Mouse (Mus musculus) heart, embryonic 10.5 days (tissue): ENCODE measurements around the gene Vps4b. TPM values are rescaled to one million over a fixed set of nuclear protein-coding genes. Genes with fewer than 3 reads are reported as not detected.

Source experiments
- DNase-seq: peaks from one replicate; pipeline ENCODE4 v3.0.0-alpha.2; 2017; ENCODE audit warnings: low spot score
- H3K27ac ChIP-seq: fragments of 300-500 bp; sonication (generic); 2 replicates; pipeline ENCODE4 v1.5.1; 2016; ENCODE audit warnings: mild to moderate bottlenecking
- H3K27me3 ChIP-seq: fragments of 300-500 bp; sonication (generic); 2 replicates; pipeline ENCODE4 v1.6.1; 2016; ENCODE audit warnings: mild to moderate bottlenecking; ENCODE audit not compliant: poor library complexity, insufficient read depth, severe bottlenecking
- H3K36me3 ChIP-seq: fragments of 300-500 bp; sonication (generic); 2 replicates; pipeline ENCODE4 v1.6.1; 2016; ENCODE audit warnings: mild to moderate bottlenecking, moderate library complexity
- H3K4me1 ChIP-seq: fragments of 300-500 bp; sonication (generic); 2 replicates; pipeline ENCODE4 v1.6.1; 2016; ENCODE audit warnings: mild to moderate bottlenecking
- H3K4me3 ChIP-seq: fragments of 300-500 bp; sonication (generic); 2 replicates; pipeline ENCODE4 v1.5.1; 2016; ENCODE audit warnings: mild to moderate bottlenecking, moderate library complexity
- H3K9me3 ChIP-seq: fragments of 300-500 bp; sonication (generic); 2 replicates; pipeline ENCODE4 v1.6.1; 2016; ENCODE audit warnings: mild to moderate bottlenecking, moderate library complexity
- WGBS: fragments of 180-500 bp; shearing (Covaris S2); methylation state at CpG from one replicate; pipeline ENCODE4 v1.1.7; 2016; 5-methylcytosine and 5-hydroxymethylcytosine counted together
- polyA plus RNA-seq: library from polyadenylated mRNA; unstranded; fragments of >200 nt; fragmentation: Nextera tagmentation; extraction: Ambion mirVana; gene quantifications from 2 replicates; pipeline ENCODE4 v1.2.1, GENCODE M21; 2016

The Vps4b gene
- polyA plus RNA-seq, 1 experiment from 2014 or later = 60.7 TPM

- H3K9me3 ChIP-seq = no peaks in the 10 kb centered on the region
- H3K4me3 ChIP-seq = no peak overlapping the region
- DNase-seq = no peak
- H3K4me1 ChIP-seq = no peaks in the 10 kb centered on the region
- H3K27ac ChIP-seq = no peak overlapping the region
- peaks cover 58% of the 10 kb centered on the region for H3K36me3 ChIP-seq
- H3K27me3 ChIP-seq = no peaks in the 10 kb centered on the region
Measured at GRCm38 (mm10) chr1:106768773-106769172, 27.8 kb downstream of the Vps4b start.

- Histone ChIP-seq H3K4me1 (no peaks in the 10 kb centered on the region), H3K36me3 (peaks cover 46% of the 10 kb centered on the region), H3K4me3 (no peak overlapping the region), H3K27me3 (no peaks in the 10 kb centered on the region), H3K9me3 (no peaks in the 10 kb centered on the region), H3K27ac (no peak overlapping the region)
- 91% methylated on average over 8 of the region's 8 CpGs for WGBS
- no peak for DNase-seq
Measured at GRCm38 (mm10) chr1:106765771-106766170, 30.8 kb downstream of the Vps4b start.

- no peaks in the 10 kb centered on the region for H3K9me3 ChIP-seq
- no peak overlapping the region for H3K27ac ChIP-seq
- H3K36me3 ChIP-seq = peaks cover 38% of the 10 kb centered on the region
- no peaks in the 10 kb centered on the region for H3K4me1 ChIP-seq
- WGBS = 90% methylated on average over 2 of the region's 2 CpGs
- no peak for DNase-seq
- H3K27me3 ChIP-seq = no peaks in the 10 kb centered on the region
- no peak overlapping the region for H3K4me3 ChIP-seq
Measured at GRCm38 (mm10) chr1:106764846-106765245, 31.7 kb downstream of the Vps4b start.

- H3K4me1 ChIP-seq = no peaks in the 10 kb centered on the region
- DNase-seq = no peak
- H3K4me3 ChIP-seq = no peak overlapping the region
- no peaks in the 10 kb centered on the region for H3K27me3 ChIP-seq
- H3K36me3 ChIP-seq = peaks cover 37% of the 10 kb centered on the region
- 90% methylated on average over 3 of the region's 3 CpGs for WGBS
- H3K9me3 ChIP-seq = no peaks in the 10 kb centered on the region
- no peak overlapping the region for H3K27ac ChIP-seq
Measured at GRCm38 (mm10) chr1:106764281-106764680, 32.2 kb downstream of the Vps4b start.

DNA sequence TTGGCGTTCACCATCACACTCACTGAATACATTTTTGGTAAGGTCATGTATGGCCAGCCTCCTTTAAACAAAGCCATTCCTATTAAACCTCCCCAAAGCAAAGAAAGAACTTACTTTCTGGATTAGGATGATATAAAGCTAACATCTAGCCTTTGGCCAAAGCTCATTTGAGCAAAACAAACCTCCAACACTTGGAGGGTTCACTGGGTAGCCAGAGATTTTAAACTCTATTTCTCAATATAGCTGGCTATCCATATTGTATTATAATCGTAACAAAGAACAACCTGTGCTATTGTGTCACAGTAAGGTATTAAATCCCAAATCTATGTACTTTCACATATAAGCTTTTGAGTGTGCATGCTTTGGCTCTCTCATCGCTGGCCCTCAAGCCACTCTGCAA lies 35.8 kb downstream of the Vps4b start:
- H3K27me3 ChIP-seq = no peaks in the 10 kb centered on the region
- H3K27ac ChIP-seq = no peak overlapping the region
- no peak overlapping the region for H3K4me3 ChIP-seq
- DNase-seq = no peak
- peaks cover 11% of the 10 kb centered on the region; the same call in 1 of the 2 replicates for H3K36me3 ChIP-seq
- H3K4me1 ChIP-seq = peaks cover 12% of the 10 kb centered on the region
- no peaks in the 10 kb centered on the region for H3K9me3 ChIP-seq
- WGBS = 86% methylated on average over 3 of the region's 3 CpGs

GRCm38 (mm10) chr1:106759572-106760435 lies 36.7 kb downstream of the Vps4b start, which contains the start of gene Kdsr:
Gene Kdsr, minus strand, starts transcription at chr1:106759727.
- Histone ChIP-seq H3K4me3 (peak within 1 kb of the TSS; percentile 75), H3K36me3 (peaks cover 11% of the 10 kb centered on the region), H3K9me3 (no peaks in the 10 kb centered on the region), H3K4me1 (peaks cover 12% of the 10 kb centered on the region), H3K27me3 (no peaks in the 10 kb centered on the region), H3K27ac (peak within 1 kb of the TSS; percentile 91)
- WGBS = 2% methylated on average over 51 of the region's 51 CpGs
- peak; percentile 98 for DNase-seq

- no peaks in the 10 kb centered on the region for H3K9me3 ChIP-seq
- peak overlapping the region; percentile 75 for H3K4me3 ChIP-seq
- WGBS = 4% methylated on average over 34 of the region's 34 CpGs
- H3K27me3 ChIP-seq = no peaks in the 10 kb centered on the region
- no peak for DNase-seq
- peak overlapping the region; percentile 91 for H3K27ac ChIP-seq
- peaks cover 12% of the 10 kb centered on the region for H3K4me1 ChIP-seq
- peaks cover 14% of the 10 kb centered on the region for H3K36me3 ChIP-seq
Measured at GRCm38 (mm10) chr1:106758734-106759571, 37.6 kb downstream of the Vps4b start.

DNA sequence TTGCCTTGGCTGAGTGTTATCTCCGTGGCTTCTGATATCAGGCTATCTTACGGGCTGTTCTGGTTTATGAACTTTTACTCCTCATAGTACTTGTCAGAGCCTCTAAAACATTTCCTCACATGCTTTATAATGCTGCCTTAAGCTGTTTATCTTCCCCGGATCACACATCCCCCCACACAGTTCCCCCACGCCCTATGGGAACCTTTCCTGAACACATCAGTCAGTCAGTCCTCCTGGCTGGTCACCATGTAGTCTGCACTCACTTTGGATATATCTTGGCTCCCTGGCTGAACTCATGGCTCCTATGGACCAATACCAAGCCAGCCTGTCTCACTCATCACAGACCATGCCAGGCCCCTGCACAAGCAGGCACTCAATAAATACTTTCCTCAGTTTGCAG lies 39.9 kb downstream of the Vps4b start:
- Histone ChIP-seq H3K9me3 (no peaks in the 10 kb centered on the region), H3K27me3 (no peaks in the 10 kb centered on the region), H3K27ac (no peak overlapping the region), H3K4me1 (peaks cover 12% of the 10 kb centered on the region), H3K36me3 (peaks cover 9% of the 10 kb centered on the region), H3K4me3 (no peak overlapping the region)
- 68% methylated on average over 4 of the region's 4 CpGs for WGBS
- DNase-seq = no peak

DNA sequence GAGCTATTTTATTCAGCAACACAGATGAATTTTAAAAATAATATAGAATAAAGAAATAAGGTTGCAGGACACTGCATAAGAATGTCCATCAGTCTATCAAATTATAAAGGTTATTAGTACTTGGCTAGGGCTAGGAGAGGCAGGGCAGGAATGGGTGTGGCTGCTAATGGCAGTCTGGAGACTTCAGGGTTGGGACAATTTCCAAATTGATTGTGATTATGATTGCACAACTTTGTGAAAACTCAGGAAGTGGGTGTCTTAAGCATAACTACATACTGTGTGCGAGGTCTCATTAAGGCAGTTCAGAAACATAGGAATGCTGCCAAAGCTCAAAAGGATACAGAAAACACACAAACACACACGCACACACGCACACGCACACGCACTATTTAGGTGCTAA lies 44.5 kb downstream of the Vps4b start:
- Histone ChIP-seq H3K4me3 (no peak overlapping the region), H3K9me3 (no peaks in the 10 kb centered on the region), H3K36me3 (peaks cover 18% of the 10 kb centered on the region), H3K4me1 (0 out of 2 replicates have a peak, but pooled peaks cover 2% of the 10 kb centered on the region), H3K27ac (no peak overlapping the region), H3K27me3 (no peaks in the 10 kb centered on the region)
- no peak for DNase-seq
- 93% methylated on average over 5 of the region's 5 CpGs for WGBS

GRCm38 (mm10) chr1:106750656-106751055 lies 45.9 kb downstream of the Vps4b start:
- no peaks in the 10 kb centered on the region for H3K27me3 ChIP-seq
- H3K27ac ChIP-seq = no peak overlapping the region
- H3K9me3 ChIP-seq = no peaks in the 10 kb centered on the region
- H3K4me3 ChIP-seq = no peak overlapping the region
- WGBS = 82% methylated on average over 1 of the region's 1 CpGs
- no peak for DNase-seq
- peaks cover 26% of the 10 kb centered on the region for H3K36me3 ChIP-seq
- H3K4me1 ChIP-seq = no peaks in the 10 kb centered on the region

GRCm38 (mm10) chr1:106748555-106749315 lies 47.8 kb downstream of the Vps4b start:
- Histone ChIP-seq H3K9me3 (no peaks in the 10 kb centered on the region), H3K27ac (no peak overlapping the region), H3K27me3 (no peaks in the 10 kb centered on the region), H3K4me3 (no peak overlapping the region), H3K36me3 (peaks cover 17% of the 10 kb centered on the region; the same call in 1 of the 2 replicates), H3K4me1 (no peaks in the 10 kb centered on the region)
- DNase-seq = no peak
- WGBS = 86% methylated on average over 6 of the region's 6 CpGs

DNA sequence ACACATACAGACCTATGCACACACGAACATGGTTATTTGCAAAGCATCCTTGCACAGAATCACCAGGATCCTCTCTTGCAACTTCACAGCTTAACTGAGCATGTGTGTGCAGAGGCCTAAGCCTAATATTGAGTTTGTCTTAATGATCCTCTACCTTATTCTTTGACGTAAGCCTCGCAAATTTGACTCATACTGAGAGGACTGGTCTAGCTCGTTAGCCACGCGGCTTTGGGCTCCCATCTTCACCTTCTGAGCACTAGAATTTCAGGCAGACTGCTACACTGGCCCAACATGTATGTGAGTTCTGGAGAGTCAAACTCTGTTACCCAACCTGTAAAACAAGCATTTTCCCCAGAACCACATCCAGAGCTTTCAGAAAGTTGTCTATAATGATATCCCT lies 53.5 kb downstream of the Vps4b start:
- no peak for DNase-seq
- Histone ChIP-seq H3K4me1 (no peaks in the 10 kb centered on the region), H3K4me3 (no peak overlapping the region), H3K27ac (no peak overlapping the region), H3K9me3 (no peaks in the 10 kb centered on the region), H3K27me3 (no peaks in the 10 kb centered on the region), H3K36me3 (peaks cover 20% of the 10 kb centered on the region; the same call in 1 of the 2 replicates)
- 92% methylated on average over 6 of the region's 6 CpGs for WGBS
